Mouse (Mus musculus) mature B cell (primary cell): ENCODE measurements around the gene Ankdd1b.

Experiments used
- in situ Hi-C: fragments of 300-500 bp; cut with MboI; formaldehyde crosslinking; loops from 2 replicates; pipeline ENCODE4 v1.14.3; 2019

Ankdd1b gene

GRCm38 (mm10) chr13:96454288-96454687 lies 16.7 kb downstream of the Ankdd1b start:
- in situ Hi-C loops, result no loop called here

GRCm38 (mm10) chr13:96452621-96453020 lies 18.4 kb downstream of the Ankdd1b start:
- in situ Hi-C loops, result no loop called here

GRCm38 (mm10) chr13:96451386-96452140 lies 19.4 kb downstream of the Ankdd1b start:
- in situ Hi-C loops, result no loop called here

- in situ Hi-C loops, result no loop called here
Observed at GRCm38 (mm10) chr13:96450869-96451268, 20.1 kb downstream of the Ankdd1b start.

- in situ Hi-C loops, result no loop called here
Observed at GRCm38 (mm10) chr13:96450205-96450856, 20.7 kb downstream of the Ankdd1b start.

- in situ Hi-C loops, result no loop called here
Observed at GRCm38 (mm10) chr13:96440436-96440835, 30.6 kb downstream of the Ankdd1b start.

GRCm38 (mm10) chr13:96436921-96437320 lies 34.1 kb downstream of the Ankdd1b start:
- in situ Hi-C loops, result no loop called here

GRCm38 (mm10) chr13:96435793-96436192 lies 35.2 kb downstream of the Ankdd1b start:
- in situ Hi-C loops, result no loop called here

GRCm38 (mm10) chr13:96434899-96435331 lies 36.1 kb downstream of the Ankdd1b start:
- in situ Hi-C loops, result loop anchor here (5.0 kb wide), 1 partner anchor 157 kb away; no protein-coding TSS in a partner anchor

GRCm38 (mm10) chr13:96433648-96434190 lies 37.3 kb downstream of the Ankdd1b start:
- in situ Hi-C loops, result loop anchor here (5.0 kb wide), 1 partner anchor 159 kb away; no protein-coding TSS in a partner anchor

- in situ Hi-C loops, result loop anchor here (5.0 kb wide), 1 partner anchor 159 kb away; no protein-coding TSS in a partner anchor
Observed at GRCm38 (mm10) chr13:96433041-96433440, 38.0 kb downstream of the Ankdd1b start.

- in situ Hi-C loops, result loop anchor here (5.0 kb wide), 1 partner anchor 160 kb away; no protein-coding TSS in a partner anchor
Observed at GRCm38 (mm10) chr13:96432376-96432811, 38.6 kb downstream of the Ankdd1b start.

- in situ Hi-C loops, result loop anchor here (5.0 kb wide), 1 partner anchor 161 kb away; no protein-coding TSS in a partner anchor
Observed at GRCm38 (mm10) chr13:96431595-96432156, 39.3 kb downstream of the Ankdd1b start.

- in situ Hi-C loops, result no loop called here
Observed at GRCm38 (mm10) chr13:96428531-96428930, 42.5 kb downstream of the Ankdd1b start.

- in situ Hi-C loops, result no loop called here
Observed at GRCm38 (mm10) chr13:96426044-96426443, 45.0 kb downstream of the Ankdd1b start.

GRCm38 (mm10) chr13:96424496-96425274 lies 46.3 kb downstream of the Ankdd1b start:
- in situ Hi-C loops, result no loop called here

- in situ Hi-C loops, result no loop called here
Observed at GRCm38 (mm10) chr13:96421230-96421629, 49.8 kb downstream of the Ankdd1b start.

- in situ Hi-C loops, result no loop called here
Observed at GRCm38 (mm10) chr13:96418487-96418886, 52.5 kb downstream of the Ankdd1b start.

GRCm38 (mm10) chr13:96417261-96417813 lies 53.7 kb downstream of the Ankdd1b start:
- in situ Hi-C loops, result no loop called here

GRCm38 (mm10) chr13:96416380-96416779 lies 54.6 kb downstream of the Ankdd1b start:
- in situ Hi-C loops, result no loop called here

- in situ Hi-C loops, result no loop called here
Observed at GRCm38 (mm10) chr13:96414384-96414783, 56.6 kb downstream of the Ankdd1b start.
